Mouse (Mus musculus) lung, postnatal 0 days (tissue): ENCODE measurements at regions not wholly inside any gene's neighbourhood (a gene's known extent, or its start where the extent isn't known, plus 50 kb on each side); places are given as distances from the start of the nearest gene placed in this dataset.

Experiments
- ATAC-seq: fragments of 200-750 bp; cut with Nextera tagmentation; 2 replicates; pipeline ENCODE4 v1.8.0; 2017; ENCODE audit warnings: moderate library complexity
- DNase-seq: peaks from one replicate; pipeline ENCODE4 v3.0.0-alpha.2; 2016; ENCODE audit warnings: low spot score
- H3K27ac ChIP-seq: fragments of 300-500 bp; sonication (generic); 2 replicates; pipeline ENCODE4 v1.5.1; 2014; ENCODE audit warnings: antibody characterized with exemption, mild to moderate bottlenecking, low read length, mixed read lengths
- H3K27me3 ChIP-seq: fragments of 300-500 bp; sonication (generic); replicated peaks from 2 replicates; pipeline ENCODE4 v1.6.1; 2014; ENCODE audit warnings: low read length, mixed read lengths; ENCODE audit not compliant: insufficient read depth
- H3K36me3 ChIP-seq: fragments of 300-500 bp; sonication (generic); 2 replicates; pipeline ENCODE4 v1.6.1; 2014; ENCODE audit warnings: low read length, mixed read lengths; ENCODE audit not compliant: insufficient read depth
- H3K4me1 ChIP-seq: fragments of 300-500 bp; sonication (generic); 2 replicates; pipeline ENCODE4 v1.6.1; 2014; ENCODE audit warnings: antibody characterized with exemption, low read depth, low read length, mixed read lengths; ENCODE audit not compliant: insufficient read depth
- H3K4me2 ChIP-seq: fragments of 300-500 bp; sonication (generic); replicated peaks from 2 replicates; pipeline ENCODE4 v1.6.1; 2014; ENCODE audit warnings: low read depth, mild to moderate bottlenecking, low read length, moderate library complexity, mixed read lengths
- H3K4me3 ChIP-seq: fragments of 300-500 bp; sonication (generic); 2 replicates; pipeline ENCODE4 v1.5.1; 2014; ENCODE audit warnings: low read depth, low read length
- H3K9ac ChIP-seq: fragments of 300-500 bp; sonication (generic); replicated peaks from 2 replicates; pipeline ENCODE4 v1.6.1; 2014; ENCODE audit warnings: low read depth, mild to moderate bottlenecking
- H3K9me3 ChIP-seq: fragments of 300-500 bp; sonication (generic); 2 replicates; pipeline ENCODE4 v1.6.1; 2016; ENCODE audit warnings: low read length, mixed read lengths
- CTCF ChIP-seq: IDR thresholded peaks from 2 replicates; pipeline ENCODE4 v1.5.1; 2016; ENCODE audit warnings: antibody characterized with exemption, mild to moderate bottlenecking
- EP300 ChIP-seq: IDR thresholded peaks from 2 replicates; pipeline ENCODE4 v1.6.1; 2016; ENCODE audit warnings: antibody characterized with exemption, mild to moderate bottlenecking, control low read depth
- WGBS: fragments of 180-500 bp; shearing (Covaris S2); extraction: QIAGEN DNeasy Blood & Tissue Kit; methylation state at CpG from one replicate; pipeline ENCODE4 v1.1.7; 2014; 5-methylcytosine and 5-hydroxymethylcytosine counted together

DNA sequence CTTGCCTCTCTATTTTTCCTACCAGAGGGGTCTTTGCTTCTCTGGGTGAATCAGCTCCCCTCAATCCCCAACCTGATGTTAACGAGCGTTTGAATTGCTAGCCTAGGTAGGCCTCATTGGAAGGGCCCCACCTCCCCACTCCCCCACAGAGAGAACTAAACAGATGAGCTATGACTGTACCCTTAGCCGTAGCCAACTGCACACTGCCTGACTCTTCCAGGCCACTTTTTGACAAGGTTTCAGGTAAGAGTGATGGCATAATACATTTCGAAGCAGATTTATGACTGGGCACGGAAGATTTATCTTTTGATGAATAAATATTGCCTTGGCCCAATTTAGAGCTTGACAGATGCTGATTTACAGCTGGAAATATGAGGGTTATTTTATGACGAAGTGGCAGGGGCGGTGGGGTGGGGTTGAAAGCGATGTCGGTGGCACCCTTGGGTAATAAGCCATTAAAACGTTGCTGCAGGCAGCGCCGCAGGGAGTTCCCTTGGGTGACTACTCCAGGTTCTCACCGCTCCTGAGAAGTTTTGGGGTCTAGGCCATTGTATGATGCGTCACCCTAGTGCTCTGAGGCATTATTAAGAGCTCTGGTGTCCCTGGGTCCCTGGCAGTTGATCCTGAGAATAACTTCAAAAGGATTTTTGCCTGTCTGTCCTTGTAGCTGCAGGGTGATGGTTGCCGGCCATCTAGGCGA lies 159.7 kb upstream of the Mrps10 start:
- no peak for DNase-seq
- H3K4me3 ChIP-seq, result no peak overlapping the region
- H3K9ac ChIP-seq, result no peak overlapping the region
- TF ChIP-seq CTCF (no peak), EP300 (no peak)
- H3K9me3 ChIP-seq, result no peaks in the 10 kb centered on the region
- WGBS, result 90% methylated on average over 16 of the region's 16 CpGs
- H3K27ac ChIP-seq, result no peak overlapping the region
- H3K36me3 ChIP-seq, result no peaks in the 10 kb centered on the region
- ATAC-seq, result no peak
- peaks cover 3% of the 10 kb centered on the region; the same call in 1 of the 2 replicates for H3K4me1 ChIP-seq
- H3K4me2 ChIP-seq, result no peak overlapping the region
- H3K27me3 ChIP-seq, result no peaks in the 10 kb centered on the region

- 94% methylated on average over 4 of the region's 4 CpGs for WGBS
- no peaks in the 10 kb centered on the region for H3K27me3 ChIP-seq
- no peaks in the 10 kb centered on the region for H3K36me3 ChIP-seq
- H3K9ac ChIP-seq, result no peak overlapping the region
- no peak overlapping the region for H3K4me2 ChIP-seq
- TF ChIP-seq EP300 (no peak), CTCF (no peak)
- H3K4me3 ChIP-seq, result no peak overlapping the region
- ATAC-seq (no peak), DNase-seq (no peak)
- no peak overlapping the region for H3K27ac ChIP-seq
- H3K9me3 ChIP-seq, result no peaks in the 10 kb centered on the region
- peaks cover 6% of the 10 kb centered on the region for H3K4me1 ChIP-seq
Measured at GRCm38 (mm10) chr17:47207471-47207870, 161.2 kb upstream of the Mrps10 start.

DNA sequence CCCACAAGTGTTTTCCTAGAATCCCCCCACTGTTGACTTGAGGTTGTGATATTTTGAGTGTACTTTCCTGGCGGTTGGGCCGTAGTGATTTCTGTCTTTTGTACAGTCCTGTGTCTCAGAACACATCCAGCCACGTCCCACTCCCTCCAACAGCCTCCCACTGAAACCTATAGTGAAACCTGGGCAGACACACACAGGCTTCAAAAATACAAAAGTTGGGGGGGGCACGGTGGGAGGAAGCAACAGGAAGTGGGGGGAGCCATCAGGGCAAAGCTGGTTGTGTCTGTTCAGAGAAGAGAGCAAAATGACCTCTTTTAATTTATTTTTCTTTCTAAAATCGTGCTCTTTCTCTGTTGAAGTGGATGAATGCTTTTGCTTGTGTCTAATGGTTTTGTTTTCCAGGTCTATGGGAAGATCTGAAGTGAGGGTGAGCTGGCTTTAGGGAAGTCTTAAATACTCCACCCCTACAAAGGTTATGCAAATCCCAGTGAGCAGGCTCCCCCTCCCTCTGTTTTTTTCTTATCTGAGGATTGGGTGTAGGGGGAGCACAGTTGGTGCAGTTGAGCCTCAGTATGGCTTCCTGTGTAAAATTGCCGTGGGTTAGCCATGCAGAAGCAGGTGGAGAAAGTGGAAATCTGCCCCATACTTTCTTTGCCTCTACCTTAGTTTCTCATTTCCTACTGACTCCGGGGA lies 164.1 kb upstream of the Mrps10 start:
- no peaks in the 10 kb centered on the region for H3K9me3 ChIP-seq
- 70% methylated on average over 7 of the region's 7 CpGs for WGBS
- H3K27me3 ChIP-seq, result no peaks in the 10 kb centered on the region
- H3K4me1 ChIP-seq, result peaks cover 6% of the 10 kb centered on the region
- DNase-seq, result no peak
- H3K27ac ChIP-seq, result no peak overlapping the region
- H3K36me3 ChIP-seq, result no peaks in the 10 kb centered on the region
- no peak for ATAC-seq
- H3K9ac ChIP-seq, result no peak overlapping the region
- no peak overlapping the region for H3K4me3 ChIP-seq
- H3K4me2 ChIP-seq, result no peak overlapping the region
- TF ChIP-seq CTCF (no peak), EP300 (no peak)

DNA sequence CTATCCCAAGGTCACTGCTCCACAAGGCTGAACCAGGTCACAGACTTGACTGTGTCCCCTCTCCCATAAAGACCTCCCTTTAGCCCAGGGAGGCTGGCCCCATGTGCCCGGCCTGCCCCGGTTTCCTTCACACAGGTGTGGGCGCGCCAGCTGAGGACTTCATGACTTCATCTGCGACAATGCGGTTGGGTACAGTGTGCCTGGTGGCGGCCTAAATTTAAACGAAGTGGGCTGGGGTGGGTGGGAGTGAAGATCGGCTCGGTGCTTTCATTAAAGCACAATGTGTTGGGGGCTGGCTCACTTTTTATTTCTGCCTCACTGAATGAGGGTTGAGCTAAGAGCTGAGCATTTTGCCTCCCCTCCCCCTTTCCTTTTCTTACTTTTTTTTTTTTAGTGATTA lies 169.5 kb upstream of the Mrps10 start:
- Histone ChIP-seq H3K9me3 (no peaks in the 10 kb centered on the region), H3K27me3 (no peaks in the 10 kb centered on the region), H3K9ac (no peak overlapping the region), H3K27ac (no peak overlapping the region), H3K4me1 (peaks cover 11% of the 10 kb centered on the region), H3K4me2 (no peak overlapping the region), H3K4me3 (no peak overlapping the region), H3K36me3 (no peaks in the 10 kb centered on the region)
- ATAC-seq (no peak), DNase-seq (no peak)
- TF ChIP-seq CTCF (no peak), EP300 (no peak)
- WGBS, result 91% methylated on average over 10 of the region's 10 CpGs

- Histone ChIP-seq H3K9me3 (no peaks in the 10 kb centered on the region), H3K4me2 (no peak overlapping the region), H3K27me3 (no peaks in the 10 kb centered on the region), H3K4me1 (peaks cover 6% of the 10 kb centered on the region), H3K4me3 (no peak overlapping the region), H3K27ac (no peak overlapping the region), H3K36me3 (no peaks in the 10 kb centered on the region), H3K9ac (no peak overlapping the region)
- no peak for DNase-seq
- TF ChIP-seq CTCF (no peak), EP300 (no peak)
- WGBS, result 52% methylated on average over 7 of the region's 7 CpGs
- no peak for ATAC-seq
Measured at GRCm38 (mm10) chr17:47197957-47198356, 170.7 kb upstream of the Mrps10 start.

DNA sequence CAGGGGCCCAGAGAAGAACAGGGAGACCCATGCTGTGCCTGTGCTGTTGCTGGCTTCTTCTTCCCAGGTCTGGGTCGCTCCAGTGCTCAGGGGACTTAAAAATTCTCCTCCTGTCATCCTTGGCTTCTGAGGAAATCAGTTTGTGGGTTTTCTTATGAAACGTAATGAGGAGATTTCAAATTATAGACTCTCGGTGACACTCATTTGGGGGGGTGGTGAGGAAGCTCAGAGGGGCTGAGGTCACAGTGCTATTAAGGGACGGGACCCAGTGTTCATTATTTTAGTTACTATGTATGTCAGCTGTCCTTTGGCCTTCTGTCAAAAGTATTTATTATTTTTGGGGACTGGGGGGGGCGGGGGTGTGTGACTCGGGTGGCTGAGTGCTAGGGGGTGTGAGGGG lies 171.7 kb upstream of the Mrps10 start:
- ATAC-seq (0 out of 2 replicates have a peak, but pooled peaks have one; percentile 23), DNase-seq (no peak)
- Histone ChIP-seq H3K36me3 (no peaks in the 10 kb centered on the region), H3K9me3 (no peaks in the 10 kb centered on the region), H3K4me2 (no peak overlapping the region), H3K27me3 (no peaks in the 10 kb centered on the region), H3K27ac (no peak overlapping the region), H3K9ac (no peak overlapping the region), H3K4me3 (no peak overlapping the region), H3K4me1 (peaks cover 6% of the 10 kb centered on the region; the same call in 1 of the 2 replicates)
- TF ChIP-seq CTCF (no peak), EP300 (no peak)
- WGBS, result 58% methylated on average over 6 of the region's 6 CpGs
